Comparison of ENCODE assay signal across 17 mouse cellular contexts in the genomic region with DNA sequence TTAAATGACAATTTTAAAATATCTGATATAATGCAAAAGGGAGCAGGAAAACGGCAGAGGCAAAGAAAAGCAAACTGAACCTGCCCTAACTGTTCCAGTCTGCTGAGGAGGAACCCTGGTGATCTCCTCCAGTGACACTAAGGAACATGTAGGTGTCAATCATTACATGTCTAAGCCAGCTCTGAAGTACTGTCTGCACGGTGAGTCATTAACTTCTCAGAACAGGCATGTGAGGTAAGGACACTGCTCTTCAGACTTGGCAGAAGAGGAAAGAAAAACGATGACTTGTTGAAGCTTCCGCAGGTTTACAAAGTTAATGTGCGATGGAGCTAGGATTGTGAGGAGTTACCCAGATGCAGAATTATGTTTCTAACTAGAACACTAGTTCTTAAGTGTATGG.
"Had no signal": no experiment of that assay in that cellular context is flagged by ENCODE, and none has a peak within 500 bp of the region (broad histone marks: within the 10 kb centered on the region; RNA-seq: fewer than 3 reads in every experiment).

No protein-coding gene starts in this region.

- H3K4me1 ChIP-seq: intestine, embryonic 15.5 days; limb, embryonic 10.5 days; limb, embryonic 13.5 days; liver, embryonic 12.5 days; liver, embryonic 15.5 days; midbrain, embryonic 15.5 days; neural tube, embryonic 13.5 days had no signal

- H3K9ac ChIP-seq: intestine, embryonic 15.5 days; limb, embryonic 13.5 days; liver, embryonic 12.5 days; liver, embryonic 15.5 days; lung, embryonic 14.5 days; midbrain, embryonic 12.5 days; midbrain, embryonic 15.5 days; neural tube, embryonic 13.5 days had no signal

- H3K4me2 ChIP-seq: intestine, embryonic 15.5 days; limb, embryonic 13.5 days; liver, embryonic 12.5 days; liver, embryonic 15.5 days; lung, embryonic 14.5 days; midbrain, embryonic 12.5 days; midbrain, embryonic 15.5 days; neural tube, embryonic 13.5 days had no signal

- H3K36me3 ChIP-seq: intestine, embryonic 15.5 days; limb, embryonic 10.5 days; limb, embryonic 13.5 days; liver, embryonic 12.5 days; liver, embryonic 15.5 days; midbrain, embryonic 12.5 days; midbrain, embryonic 15.5 days; neural tube, embryonic 13.5 days had no signal

- H3K27ac ChIP-seq: intestine, embryonic 15.5 days; layer of hippocampus, adult 2 months; limb, embryonic 10.5 days; limb, embryonic 13.5 days; liver, embryonic 12.5 days; liver, embryonic 15.5 days; macrophage; midbrain, embryonic 12.5 days; midbrain, embryonic 15.5 days; neural tube, embryonic 13.5 days had no signal

- H3K9me3 ChIP-seq: intestine, embryonic 15.5 days; limb, embryonic 10.5 days; limb, embryonic 13.5 days; liver, embryonic 12.5 days; liver, embryonic 15.5 days; midbrain, embryonic 12.5 days; midbrain, embryonic 15.5 days; neural tube, embryonic 13.5 days had no signal

- H3K27me3 ChIP-seq: intestine, embryonic 15.5 days; limb, embryonic 13.5 days; liver, embryonic 12.5 days; liver, embryonic 15.5 days; midbrain, embryonic 12.5 days; midbrain, embryonic 15.5 days; neural tube, embryonic 13.5 days had no signal

- DNase-seq: layer of hippocampus, adult 9-11 months; liver; lung, embryonic 14.5 days; thymus, adult 18-20 months; thymus, postnatal 36 days had no signal

- ATAC-seq: intestine, embryonic 15.5 days; liver, embryonic 12.5 days; lung, postnatal 0 days; midbrain, embryonic 15.5 days had no signal

- H3K4me3 ChIP-seq: intestine, embryonic 15.5 days; layer of hippocampus, adult 2 months; limb, embryonic 10.5 days; limb, embryonic 13.5 days; liver, embryonic 12.5 days; liver, embryonic 15.5 days; midbrain, embryonic 12.5 days; midbrain, embryonic 15.5 days; myocyte; neural tube, embryonic 13.5 days had no signal
